Mouse (Mus musculus) megakaryocyte-erythroid progenitor cell, adult 5-6 weeks (primary cell): Measurements from ENCODE around the gene Gp9. TPM values are rescaled to one million over a fixed set of nuclear protein-coding genes. Genes with fewer than 3 reads are reported as not detected.
"Not testable (repeated sequence)": the region's sequence is repeated elsewhere in the genome, so short reads cannot be mapped to it uniquely, and the experiment has no call there.

Experiments used
- ATAC-seq: replicated peaks from 2 replicates; pipeline ENCODE4 v1.8.0; 2016; ENCODE audit warnings: mild to moderate bottlenecking, inconsistent platforms; ENCODE audit not compliant: severe bottlenecking, poor library complexity, low FRiP score, low TSS enrichment
- total RNA-seq, 2 experiments: library from RNA; stranded (forward) in 1 of 2; stranded (reverse) in 1 of 2; fragments of 200-1000, 215-1000 nt in 1 of 2; fragments of >200 nt in 1 of 2; fragmentation: Nextera tagmentation in 1 of 2; gene quantifications; 2 replicates each; pipeline ENCODE4 v1.2.3; 2014 to 2017

Gp9 gene
- total RNA-seq, 2 experiments from 2014 or later = 4.5 to 7.3 TPM

- ATAC-seq = no peak; the same call in 1 of the 2 replicates
Observed at GRCm38 (mm10) chr6:87746849-87747248, 31.0 kb upstream of the Gp9 start.

GRCm38 (mm10) chr6:87748078-87748477 lies 29.8 kb upstream of the Gp9 start:
- ATAC-seq = no peak

- no peak for ATAC-seq
Observed at GRCm38 (mm10) chr6:87748531-87748930, 29.3 kb upstream of the Gp9 start.

- ATAC-seq = no peak
Observed at GRCm38 (mm10) chr6:87750184-87750910, 27.5 kb upstream of the Gp9 start.

GRCm38 (mm10) chr6:87751574-87751973 lies 26.3 kb upstream of the Gp9 start:
- no peak for ATAC-seq

GRCm38 (mm10) chr6:87755196-87755595 lies 22.7 kb upstream of the Gp9 start:
- ATAC-seq = no peak

- ATAC-seq = no peak
Observed at GRCm38 (mm10) chr6:87756896-87757295, 21.0 kb upstream of the Gp9 start.

- no peak for ATAC-seq
Observed at GRCm38 (mm10) chr6:87759404-87759803, 18.5 kb upstream of the Gp9 start.

GRCm38 (mm10) chr6:87759850-87760249 lies 18.0 kb upstream of the Gp9 start:
- no peak for ATAC-seq

GRCm38 (mm10) chr6:87762161-87762560 lies 15.7 kb upstream of the Gp9 start:
- no peak for ATAC-seq

- peak; percentile 99 for ATAC-seq
Observed at GRCm38 (mm10) chr6:87763376-87764280, 14.2 kb upstream of the Gp9 start.

- ATAC-seq = not testable (repeated sequence)
Observed at GRCm38 (mm10) chr6:87764296-87764695, 13.6 kb upstream of the Gp9 start.

- peak; percentile 94 for ATAC-seq
Observed at GRCm38 (mm10) chr6:87770626-87771025, 7.2 kb upstream of the Gp9 start.

- ATAC-seq = no peak
Observed at GRCm38 (mm10) chr6:87774466-87774865, 3.4 kb upstream of the Gp9 start.

GRCm38 (mm10) chr6:87774909-87775308 lies 3.0 kb upstream of the Gp9 start:
- no peak for ATAC-seq

- ATAC-seq = peak; percentile 97
Observed at GRCm38 (mm10) chr6:87775588-87776245, 2.2 kb upstream of the Gp9 start.

GRCm38 (mm10) chr6:87776663-87777062 lies 1.2 kb upstream of the Gp9 start:
- ATAC-seq = no peak

GRCm38 (mm10) chr6:87778294-87779173 lies 662 bp downstream of the Gp9 start:
- peak; percentile 32 for ATAC-seq
